Mouse (Mus musculus) adrenal gland, adult 2 months (tissue): ENCODE measurements around the gene Vps9d1. TPM values are rescaled to one million over a fixed set of nuclear protein-coding genes. Genes with fewer than 3 reads are reported as not detected.
"Not testable (repeated sequence)": the region's sequence is repeated elsewhere in the genome, so short reads cannot be mapped to it uniquely, and the experiment has no call there.

Experiments
- DNase-seq: peaks from one replicate; pipeline ENCODE4 v3.0.0; 2021
- polyA plus RNA-seq: library from polyadenylated mRNA; depleted of rRNA; stranded (reverse); fragments of >200 nt; gene quantifications from 2 replicates; pipeline ENCODE4 v1.2.3, GENCODE M21; 2012
- total RNA-seq, 2 experiments: library from RNA; stranded (reverse); gene quantifications; 2 replicates each; pipeline ENCODE4 v1.2.3; 2021

The Vps9d1 gene
- total and polyA plus RNA-seq, 3 experiments, result 29.4 to 161 (median 34.0) TPM

- no peak for DNase-seq
These were observed 573 bp downstream of the Vps9d1 start for GRCm38 (mm10) chr8:123253451-123254098.

- DNase-seq, result no peak
These were observed 1.2 kb downstream of the Vps9d1 start for GRCm38 (mm10) chr8:123252925-123253324.

GRCm38 (mm10) chr8:123250940-123251339, 3.2 kb downstream of the Vps9d1 start:
- no peak for DNase-seq

- DNase-seq, result no peak
These were observed 5.6 kb downstream of the Vps9d1 start for GRCm38 (mm10) chr8:123248596-123248995.

GRCm38 (mm10) chr8:123247748-123248147, 6.4 kb downstream of the Vps9d1 start:
- DNase-seq, result no peak

GRCm38 (mm10) chr8:123245543-123245942, 8.6 kb downstream of the Vps9d1 start:
- no peak for DNase-seq

- no peak for DNase-seq
These were observed 9.8 kb downstream of the Vps9d1 start for GRCm38 (mm10) chr8:123244382-123244781.

GRCm38 (mm10) chr8:123243053-123243452, 11.1 kb downstream of the Vps9d1 start:
- DNase-seq, result no peak

- no peak for DNase-seq
These were observed 11.8 kb downstream of the Vps9d1 start for GRCm38 (mm10) chr8:123242107-123242923.

GRCm38 (mm10) chr8:123239398-123239797, 14.8 kb downstream of the Vps9d1 start:
- DNase-seq, result peak; percentile 65

GRCm38 (mm10) chr8:123235520-123236497, 18.3 kb downstream of the Vps9d1 start, which contains the start of gene Spata2l:
Spata2l (minus strand) TSS chr8:123236233.
- peak; percentile 93 for DNase-seq

GRCm38 (mm10) chr8:123234918-123235519, 19.1 kb downstream of the Vps9d1 start:
- DNase-seq, result no peak

- DNase-seq, result no peak
These were observed 20.4 kb downstream of the Vps9d1 start for GRCm38 (mm10) chr8:123233760-123234159.

- DNase-seq, result no peak
These were observed 20.8 kb downstream of the Vps9d1 start for GRCm38 (mm10) chr8:123233300-123233699.

GRCm38 (mm10) chr8:123232553-123232952, 21.6 kb downstream of the Vps9d1 start:
- no peak for DNase-seq

GRCm38 (mm10) chr8:123231742-123232141, 22.4 kb downstream of the Vps9d1 start:
- DNase-seq, result no peak

- DNase-seq, result not testable (repeated sequence)
These were observed 23.8 kb downstream of the Vps9d1 start for GRCm38 (mm10) chr8:123230326-123230725.

- DNase-seq, result no peak
These were observed 25.7 kb downstream of the Vps9d1 start for GRCm38 (mm10) chr8:123228416-123228815.

GRCm38 (mm10) chr8:123224278-123225266, 29.6 kb downstream of the Vps9d1 start, which contains the start of gene Cdk10:
Cdk10 (plus strand) TSS chr8:123224842.
- DNase-seq, result peak; percentile 96

- DNase-seq, result no peak
These were observed 33.2 kb downstream of the Vps9d1 start for GRCm38 (mm10) chr8:123220917-123221316.
